Mouse (Mus musculus) heart, adult 8-10 months (tissue): Measurements from ENCODE around the gene Farp2. TPM values are rescaled to one million over a fixed set of nuclear protein-coding genes. Genes with fewer than 3 reads are reported as not detected.
"Not testable (repeated sequence)": the region's sequence is repeated elsewhere in the genome, so short reads cannot be mapped to it uniquely, and the experiment has no call there.

ENCODE experiments used
- DNase-seq: peaks from one replicate; pipeline ENCODE4 v3.0.0; 2022; ENCODE audit warnings: low spot score
- total RNA-seq, 4 experiments: library from RNA; stranded (reverse); gene quantifications; 2 replicates each; pipeline ENCODE4 v1.2.4; 2022

Gene Farp2
- total RNA-seq, 4 experiments from 2014 or later, result 19.1 to 25.2 (median 22.3) TPM

DNA sequence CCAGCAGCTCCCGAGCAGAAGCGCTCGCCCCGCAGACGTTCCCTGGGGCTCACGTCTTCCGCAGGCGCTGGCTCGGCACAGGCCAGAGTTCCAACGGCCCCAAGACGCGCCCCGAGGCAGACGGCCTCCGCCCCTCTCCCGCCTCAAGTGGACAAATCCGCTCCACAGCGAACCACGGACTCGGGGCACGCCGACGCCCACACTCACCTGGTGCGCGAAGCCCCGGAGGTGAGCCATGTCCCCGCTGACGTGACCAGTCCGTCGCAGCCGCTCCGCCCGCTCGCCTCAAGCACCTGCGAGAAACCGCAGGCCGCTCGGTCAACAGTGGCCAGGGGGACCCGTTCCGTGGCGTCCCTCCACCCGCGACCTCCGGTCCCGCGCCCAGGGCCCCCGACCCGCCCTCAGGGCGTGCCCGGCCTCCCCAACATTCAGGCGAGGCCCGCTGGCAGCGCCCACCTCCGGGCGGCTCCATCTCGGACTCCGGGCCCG is 123.3 kb downstream of the Farp2 start:
- no peak for DNase-seq

DNA sequence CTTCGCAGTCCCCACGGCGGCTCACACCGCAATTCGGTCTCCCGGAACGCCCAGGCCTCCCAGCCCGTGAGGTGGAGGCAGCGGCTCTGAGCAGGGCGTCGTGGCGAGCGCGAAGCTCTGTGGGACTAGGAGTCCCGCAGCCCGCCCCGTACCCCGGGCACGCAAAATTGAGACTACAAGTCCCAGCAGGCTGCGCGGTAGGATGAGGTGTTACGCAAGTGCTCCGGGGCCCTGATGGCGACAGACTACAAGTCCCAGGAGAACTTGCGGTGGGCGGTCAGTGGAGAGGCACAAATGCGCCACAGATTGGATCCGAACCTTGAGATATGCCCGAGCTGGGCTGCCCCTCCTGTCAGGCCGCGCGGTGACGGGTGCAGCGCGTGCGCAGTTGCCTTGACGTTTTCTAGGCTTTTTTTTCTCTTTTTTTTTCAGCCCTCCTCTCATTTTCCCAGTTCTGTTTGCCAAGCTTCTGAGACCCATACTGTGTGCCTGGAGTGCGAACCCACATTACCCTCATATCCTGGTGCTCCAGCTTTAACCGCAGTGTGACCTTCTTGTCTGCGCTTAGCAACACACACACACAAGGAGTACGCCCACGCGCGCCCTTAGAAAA is 123.8 kb downstream of the Farp2 start:
- DNase-seq, result peak; percentile 99

DNA sequence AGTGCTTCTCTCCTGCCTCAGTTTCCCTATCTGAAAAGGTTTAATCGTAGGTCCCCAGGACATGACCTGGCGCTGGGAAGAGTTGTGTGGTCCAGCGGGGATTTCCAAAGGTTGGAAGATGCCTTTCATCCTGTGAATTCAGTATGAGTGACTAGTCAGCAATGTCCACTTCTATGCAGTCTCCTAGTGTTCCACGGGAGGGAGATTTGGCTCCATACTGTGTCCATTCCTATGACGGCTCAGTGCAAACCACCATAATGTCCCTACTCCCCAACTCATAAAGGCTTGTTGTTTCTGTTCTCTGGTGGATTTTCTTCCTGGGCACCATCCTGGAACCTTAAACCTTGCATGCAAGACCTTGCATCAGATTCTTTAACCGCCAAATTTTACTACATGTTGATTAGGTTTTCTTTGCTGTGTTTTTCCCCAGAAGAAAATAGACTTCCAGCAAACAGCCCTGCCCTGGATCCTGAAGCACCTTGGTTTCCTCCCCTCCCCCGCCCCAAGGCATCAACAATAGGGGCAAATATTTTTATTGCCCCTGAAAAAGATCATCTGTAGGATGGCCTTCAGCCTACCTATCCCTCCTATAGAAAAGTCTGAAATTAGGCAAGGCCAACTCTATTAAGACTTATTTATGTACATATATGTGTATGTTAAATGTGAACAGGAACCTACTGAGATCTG is 124.5 kb downstream of the Farp2 start:
- no peak for DNase-seq

DNA sequence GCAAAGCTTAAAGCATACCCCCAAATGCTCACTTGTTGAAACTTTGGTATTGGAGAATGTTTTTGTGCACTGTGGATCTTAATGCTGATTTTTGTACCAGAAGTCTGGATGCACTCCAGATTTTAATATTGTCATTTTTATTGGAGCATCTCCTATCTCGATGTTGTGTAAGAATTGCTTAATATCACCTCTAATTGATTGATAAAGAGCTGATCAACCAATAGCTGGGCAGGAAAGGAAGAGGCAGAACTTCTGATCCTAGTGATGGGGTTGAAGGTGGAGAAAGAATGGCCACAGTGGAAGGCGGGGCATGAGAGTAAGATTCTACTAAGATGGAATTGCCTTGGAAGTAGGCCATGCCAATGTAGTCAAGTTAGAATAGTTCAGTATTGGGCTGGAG is 130.1 kb downstream of the Farp2 start:
- no peak for DNase-seq

DNA sequence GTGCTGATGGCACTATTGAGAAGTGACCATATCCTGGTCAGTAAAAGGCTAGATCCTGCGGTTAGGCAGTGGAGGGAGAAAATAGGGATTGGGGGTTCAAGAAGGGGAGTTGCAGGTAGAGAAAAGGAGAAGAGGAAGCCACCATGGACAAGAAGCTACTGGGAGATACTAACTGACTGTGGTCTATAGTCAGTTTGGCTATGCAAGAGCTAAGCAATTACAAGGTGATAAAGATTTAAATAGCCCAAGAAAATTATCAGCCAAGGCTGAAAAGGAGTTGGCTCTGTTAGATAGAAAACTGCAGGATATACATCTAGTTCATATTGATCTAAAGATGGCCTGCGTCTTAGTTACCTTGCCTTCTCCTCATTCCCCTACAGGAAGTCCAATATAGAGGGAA is 130.8 kb downstream of the Farp2 start:
- DNase-seq, result no peak

DNA sequence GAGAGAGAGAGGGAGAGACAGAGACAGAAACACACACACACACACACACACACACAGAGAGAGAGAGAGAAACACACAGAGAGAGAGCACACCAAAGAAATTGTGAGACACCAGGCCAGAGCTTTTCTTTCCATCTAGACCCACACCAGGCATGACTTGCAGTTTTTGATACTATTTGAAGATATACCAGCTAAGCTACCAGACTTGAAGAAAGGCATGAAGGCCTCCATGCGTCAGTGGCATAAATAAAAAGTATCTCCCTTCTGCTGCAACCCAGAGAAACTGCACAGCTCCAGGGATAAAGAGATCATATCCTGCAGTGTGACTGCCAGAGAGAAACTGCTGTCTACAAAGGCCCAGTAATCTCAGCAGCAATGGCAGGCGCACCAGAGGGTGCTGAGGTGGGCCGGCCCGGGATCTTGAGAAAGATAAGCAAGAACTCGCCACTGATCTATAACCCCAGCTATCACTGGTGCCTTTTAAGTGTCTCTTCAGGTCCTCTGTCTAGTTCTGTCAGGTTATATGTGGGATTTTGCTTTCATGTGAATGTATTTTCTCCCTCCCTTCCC is 137.8 kb downstream of the Farp2 start:
- no peak for DNase-seq

DNA sequence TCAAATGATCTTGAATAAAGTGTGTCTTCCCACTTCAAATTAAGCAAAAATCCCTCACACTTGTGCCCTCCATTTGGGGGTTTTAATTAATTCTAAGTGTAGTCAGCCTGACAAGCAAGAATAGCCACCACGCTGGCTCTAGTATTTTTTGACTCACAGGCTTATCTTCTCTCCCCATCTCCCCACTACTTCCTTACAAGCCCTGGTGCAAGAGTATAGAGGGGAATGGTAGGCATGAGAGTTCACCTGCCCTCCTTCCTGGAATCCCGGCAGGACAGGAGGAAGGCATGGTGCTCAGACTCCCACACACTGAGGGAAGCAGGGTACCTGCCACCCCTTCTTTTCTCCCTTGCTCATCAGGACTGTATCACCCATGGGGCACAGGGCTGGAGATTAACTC is 142.4 kb downstream of the Farp2 start:
- DNase-seq, result no peak

DNA sequence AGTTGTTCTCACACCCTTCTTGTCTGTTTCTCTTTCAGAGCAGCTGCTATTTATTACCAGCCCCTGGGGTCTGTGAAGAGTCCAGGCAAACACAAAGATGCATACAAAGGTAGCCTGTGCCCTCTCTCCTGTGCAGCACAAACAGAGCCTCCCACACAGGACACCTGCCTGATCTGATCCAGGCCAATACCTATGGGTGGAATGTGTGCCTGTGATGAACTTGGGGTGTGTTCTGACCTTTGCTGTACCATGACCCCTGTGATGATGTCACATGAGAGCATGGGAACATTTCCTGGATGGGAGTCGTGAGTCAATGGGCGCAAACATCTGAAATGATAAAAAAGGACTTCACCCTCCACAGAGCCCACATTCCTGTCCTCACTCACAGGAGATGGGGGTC is 142.9 kb downstream of the Farp2 start:
- no peak for DNase-seq

DNA sequence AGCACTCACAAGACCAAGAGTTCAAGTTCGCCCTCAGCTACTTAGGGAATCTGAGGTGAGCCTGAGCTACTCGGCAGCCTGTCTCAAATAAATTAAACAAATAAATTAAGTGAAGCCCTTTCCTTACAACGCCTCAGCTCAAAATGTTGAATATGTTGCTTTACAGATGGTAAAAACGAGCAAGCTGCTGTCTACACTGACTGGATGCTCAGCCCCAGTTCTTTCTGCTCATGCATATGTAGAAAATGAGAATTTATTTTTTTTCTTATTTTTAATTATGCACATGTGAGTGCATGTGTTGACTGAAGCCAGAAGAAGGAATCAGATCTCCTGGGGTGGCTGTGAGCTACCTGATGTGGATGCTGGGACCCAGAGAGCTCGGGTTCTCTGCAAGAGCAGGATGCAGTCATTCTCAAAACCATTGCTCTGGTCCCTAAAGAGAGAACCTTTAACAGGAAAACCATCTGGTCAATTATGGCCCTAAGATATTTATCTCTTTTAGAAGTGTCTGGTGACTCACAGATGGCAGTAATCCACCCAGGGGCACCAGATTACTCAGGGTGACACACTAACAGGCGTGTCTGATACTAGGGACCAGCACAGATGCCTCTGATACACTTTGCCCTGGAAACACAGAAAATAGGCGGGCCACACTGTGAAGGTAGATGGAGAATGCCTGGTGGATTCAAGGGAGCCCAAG is 144.6 kb downstream of the Farp2 start:
- DNase-seq, result no peak

DNA sequence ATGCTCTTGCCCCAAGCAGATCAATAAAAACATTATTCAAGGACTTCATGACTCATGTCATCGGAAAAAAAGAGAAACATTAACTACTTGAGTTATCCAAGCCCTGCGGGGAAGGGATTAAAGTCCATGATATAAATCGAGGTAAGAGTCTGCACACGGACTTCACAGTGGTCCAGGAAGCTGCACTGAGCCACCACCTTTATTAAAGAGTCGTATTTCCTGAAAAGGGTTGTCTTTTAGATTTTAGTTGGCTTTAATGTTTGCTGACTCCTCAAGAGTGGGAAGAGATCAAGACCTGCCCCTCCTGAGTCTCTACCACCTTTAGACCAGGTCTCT is 145.1 kb downstream of the Farp2 start:
- no peak for DNase-seq

DNA sequence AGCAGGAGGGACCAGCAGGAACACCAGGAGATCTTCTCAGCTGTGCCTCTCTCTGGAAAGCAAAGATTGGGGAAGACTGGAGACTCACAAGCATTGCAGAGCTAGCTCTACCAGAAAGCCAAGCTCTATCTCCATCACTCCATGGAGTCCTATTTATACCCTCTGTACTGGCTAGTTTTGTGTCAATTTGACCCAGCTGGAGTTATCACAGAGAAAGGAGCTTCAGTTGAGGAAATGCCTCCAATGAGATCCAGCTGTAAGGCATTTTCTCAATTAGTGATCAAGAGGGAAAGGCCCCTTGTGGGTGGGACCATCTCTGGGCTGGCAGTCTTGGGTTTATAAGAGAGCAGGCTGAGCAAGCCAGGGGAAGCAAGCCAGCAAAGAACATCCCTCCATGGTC is 146.7 kb downstream of the Farp2 start, which contains the start of gene Stk25:
Gene Stk25 (minus strand): TSS at position 101 of the 400 bp plus-strand sequence.
- not testable (repeated sequence) for DNase-seq

DNA sequence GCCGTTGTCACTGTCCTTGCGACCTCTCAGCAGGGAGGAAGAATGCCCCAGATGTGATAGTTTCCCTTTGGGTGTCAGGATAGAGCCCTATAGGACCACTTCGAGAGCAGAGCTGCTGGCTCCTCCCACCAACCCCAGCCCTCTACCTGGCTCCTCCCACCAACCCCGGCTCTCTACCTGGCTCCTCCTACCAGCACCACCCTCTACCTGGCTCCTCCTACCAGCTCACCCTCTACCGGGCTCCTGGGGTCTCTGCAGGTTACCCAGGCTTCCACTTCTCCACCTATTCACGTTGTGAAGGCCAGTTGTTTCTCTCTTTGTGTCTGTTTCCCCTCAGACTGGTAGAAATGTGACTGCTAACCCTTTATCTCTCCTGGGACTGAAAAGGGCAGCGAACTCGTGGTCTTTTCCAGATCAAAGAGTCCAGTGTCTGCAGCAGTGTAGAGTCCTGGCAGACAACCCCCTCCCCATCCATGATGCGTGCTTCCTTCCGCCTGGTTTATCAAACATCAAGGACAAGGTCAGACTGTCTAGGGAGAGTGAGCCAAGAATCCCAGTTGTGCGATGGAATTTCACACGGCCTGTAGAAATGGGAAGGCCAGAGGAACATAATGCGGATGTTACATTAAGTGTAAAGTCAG is 156.0 kb downstream of the Farp2 start:
- no peak for DNase-seq

DNA sequence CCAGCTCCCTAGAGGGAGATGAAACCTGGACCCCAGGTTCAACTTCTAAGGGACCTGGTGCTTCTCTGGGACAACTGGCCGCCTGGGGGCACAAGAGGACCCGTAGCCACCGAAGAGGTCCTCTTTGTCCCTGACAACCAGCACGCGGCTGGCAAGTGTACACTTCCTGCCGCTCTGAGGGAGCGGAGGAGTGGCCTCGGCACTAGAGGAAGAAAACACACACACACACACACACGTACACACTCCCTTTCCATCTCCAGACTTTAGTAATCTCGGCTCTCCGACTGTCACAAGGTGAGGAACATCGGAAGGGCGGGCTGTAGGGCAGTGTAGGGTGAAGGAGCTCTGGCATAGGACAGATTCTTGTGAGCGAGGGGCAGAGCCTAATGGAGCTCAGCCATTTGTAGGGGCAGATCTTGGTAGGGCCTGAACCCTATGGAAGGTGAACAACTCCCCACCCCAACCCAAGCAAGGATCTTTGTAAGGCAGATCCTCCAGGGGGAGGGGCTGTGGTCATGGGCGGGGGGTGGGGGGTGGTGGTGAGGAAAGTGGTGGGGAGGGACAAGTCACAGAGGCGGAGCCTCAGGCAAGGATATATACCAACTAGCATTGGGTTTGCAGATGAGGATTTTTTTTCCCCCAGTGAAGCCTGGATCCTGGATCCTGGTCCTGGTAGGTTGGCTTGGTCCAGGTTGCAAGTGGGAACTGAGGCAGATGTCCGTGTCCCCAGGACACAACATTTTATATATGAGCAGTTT is 157.1 kb downstream of the Farp2 start:
- DNase-seq, result peak; percentile 81

DNA sequence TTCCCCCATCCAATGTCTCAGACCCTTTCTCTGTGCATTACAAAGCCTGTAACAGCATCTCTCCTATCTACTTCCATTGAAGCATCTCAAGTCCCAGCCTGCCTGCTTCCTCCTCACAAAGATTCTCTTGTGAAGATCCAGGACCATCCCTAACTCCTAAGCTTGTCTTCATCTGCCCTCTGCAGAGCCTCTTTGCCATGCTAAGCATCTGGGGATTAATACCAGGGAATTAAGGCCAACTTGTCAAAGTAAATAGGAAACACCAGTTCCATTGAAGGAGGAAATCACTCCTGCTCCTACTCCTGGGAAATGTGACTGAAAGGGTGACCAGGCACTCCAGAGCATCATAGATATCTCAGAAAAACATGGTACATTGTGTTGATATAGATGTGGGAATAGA is 158.1 kb downstream of the Farp2 start:
- no peak for DNase-seq

Other genes with a start within 250 kb of the Farp2 start
- 10 to 100 TPM; 13.8 to 17.4 (median 14.7) TPM for gene Mterf4, start 206.2 kb upstream of the Farp2 start, total RNA-seq
- 10 to 100 TPM; 22.9 to 30.2 (median 26.4) TPM for gene Ppp1r7, start 169.2 kb upstream of the Farp2 start, total RNA-seq
- gene Pask, start 168.6 kb upstream of the Farp2 start, total RNA-seq, result under 1 TPM; 0.41 to 0.92 (median 0.68) TPM
- gene Ano7, start 138.1 kb upstream of the Farp2 start, total RNA-seq, result not detected
- 100 to 1,000 TPM; 558 to 656 (median 619) TPM for gene Hdlbp, start 33.3 kb upstream of the Farp2 start, total RNA-seq
- gene Stk25, start 146.6 kb downstream of the Farp2 start, total RNA-seq, result 100 to 1,000 TPM in 1 of 4 experiments, 10 to 100 TPM in 3; 83.1 to 100 (median 91.5) TPM
- 1 to 10 TPM; 2.5 to 3.0 (median 2.6) TPM for gene Bok, start 173.6 kb downstream of the Farp2 start, total RNA-seq
- 10 to 100 TPM; 28.5 to 35.3 (median 34.6) TPM for gene Atg4b, start 239.4 kb downstream of the Farp2 start, total RNA-seq
- gene Thap4, start 242.8 kb downstream of the Farp2 start, total RNA-seq, result 10 to 100 TPM; 70.4 to 90.9 (median 77.0) TPM